Mouse (Mus musculus) spleen, postnatal 0 days (tissue): ENCODE results near the gene March9. TPM values are rescaled to one million over a fixed set of nuclear protein-coding genes. Genes with fewer than 3 reads are reported as not detected.

ENCODE experiments used
- polyA plus RNA-seq: library from polyadenylated mRNA; unstranded; fragments of >200 nt; fragmentation: Nextera tagmentation; extraction: Ambion mirVana; gene quantifications from 2 replicates; pipeline ENCODE4 v1.2.1, GENCODE M21; 2015

Gene March9
- 0.08 and 0.11 TPM in 2 replicates for polyA plus RNA-seq

GRCm38 (mm10) chr10:127059968-127060916 lies at the start of gene March9:
March9 (minus strand) TSS chr10:127060184.

GRCm38 (mm10) chr10:127075080-127075479 lies 15.1 kb upstream of the March9 start, which contains the start of gene Agap2:
Agap2 (plus strand) TSS chr10:127075284.

GRCm38 (mm10) chr10:127070190-127071121 lies 10.5 kb upstream of the March9 start, which contains the start of gene Tspan31:
Tspan31 (minus strand) TSS chr10:127070264.

GRCm38 (mm10) chr10:127063239-127063872 lies 3.4 kb upstream of the March9 start, which contains the start of gene Cdk4:
Cdk4 (plus strand) TSS chr10:127063534.

GRCm38 (mm10) chr10:127047954-127048353 lies 12.0 kb downstream of the March9 start, which contains the start of gene Cyp27b1:
Cyp27b1 (plus strand) TSS chr10:127048250.

GRCm38 (mm10) chr10:127041274-127041766 lies 18.7 kb downstream of the March9 start, which contains the start of the genes Mettl1 and Eef1akmt3:
Mettl1 (plus strand) TSS chr10:127041414.
Eef1akmt3 (minus strand) TSS chr10:127041513.

GRCm38 (mm10) chr10:127030336-127031296 lies 29.4 kb downstream of the March9 start, which contains the start of gene Tsfm:
Tsfm (minus strand) TSS chr10:127030840.

Other genes starting within 250 kb of the March9 start
- gene Atp23, start 158.8 kb downstream of the March9 start, polyA plus RNA-seq, result 9.9 and 10.0 TPM in 2 replicates
- gene Ctdsp2, start 81.5 kb downstream of the March9 start, polyA plus RNA-seq, result 29.4 and 36.8 TPM in 2 replicates
- gene Avil, start 59.5 kb downstream of the March9 start, polyA plus RNA-seq, result 0.08 and 0.22 TPM in 2 replicates
- 53.2 and 54.6 TPM in 2 replicates for gene Tsfm, start 29.3 kb downstream of the March9 start, polyA plus RNA-seq
- 30.3 and 30.7 TPM in 2 replicates for gene Mettl1, start 18.8 kb downstream of the March9 start, polyA plus RNA-seq
- gene Eef1akmt3, start 18.7 kb downstream of the March9 start, polyA plus RNA-seq, result 0.10 and 0.16 TPM in 2 replicates
- not detected in 2 replicates for gene Cyp27b1, start 11.9 kb downstream of the March9 start, polyA plus RNA-seq
- gene Cdk4, start 3.4 kb upstream of the March9 start, polyA plus RNA-seq, result 558 and 561 TPM in 2 replicates
- gene Tspan31, start 10.1 kb upstream of the March9 start, polyA plus RNA-seq, result 37.4 and 47.0 TPM in 2 replicates
- gene Agap2, start 15.1 kb upstream of the March9 start, polyA plus RNA-seq, result 2.5 and 3.6 TPM in 2 replicates
- gene Os9, start 60.9 kb upstream of the March9 start, polyA plus RNA-seq, result 47.0 and 54.4 TPM in 2 replicates
- 22.9 and 24.8 TPM in 2 replicates for gene B4galnt1, start 105.0 kb upstream of the March9 start, polyA plus RNA-seq
- gene Slc26a10, start 120.5 kb upstream of the March9 start, polyA plus RNA-seq, result 1.5 and 1.6 TPM in 2 replicates
- 13.1 and 17.5 TPM in 2 replicates for gene Arhgef25, start 129.9 kb upstream of the March9 start, polyA plus RNA-seq
- 36.1 and 42.7 TPM in 2 replicates for gene Dtx3, start 135.5 kb upstream of the March9 start, polyA plus RNA-seq
- gene Pip4k2c, start 151.4 kb upstream of the March9 start, polyA plus RNA-seq, result 41.4 and 44.1 TPM in 2 replicates
- 0.06 and 0.15 TPM in 2 replicates for gene Kif5a, start 203.2 kb upstream of the March9 start, polyA plus RNA-seq
- gene Dctn2, start 206.2 kb upstream of the March9 start, polyA plus RNA-seq, result 94.5 and 104 TPM in 2 replicates
- 11.7 and 14.1 TPM in 2 replicates for gene Mbd6, start 228.8 kb upstream of the March9 start, polyA plus RNA-seq